Mouse (Mus musculus) mesoderm, embryonic 11.5 days (tissue): ENCODE data around the gene Ccdc62.
A peak's percentile ranks its signal among the peaks of the same experiment; 100 is the strongest.

Experiments used
- DNase-seq: peaks from one replicate; pipeline ENCODE4 v3.0.0-alpha.2; 2012; ENCODE audit warnings: low read depth, low spot score

Ccdc62 gene

DNA sequence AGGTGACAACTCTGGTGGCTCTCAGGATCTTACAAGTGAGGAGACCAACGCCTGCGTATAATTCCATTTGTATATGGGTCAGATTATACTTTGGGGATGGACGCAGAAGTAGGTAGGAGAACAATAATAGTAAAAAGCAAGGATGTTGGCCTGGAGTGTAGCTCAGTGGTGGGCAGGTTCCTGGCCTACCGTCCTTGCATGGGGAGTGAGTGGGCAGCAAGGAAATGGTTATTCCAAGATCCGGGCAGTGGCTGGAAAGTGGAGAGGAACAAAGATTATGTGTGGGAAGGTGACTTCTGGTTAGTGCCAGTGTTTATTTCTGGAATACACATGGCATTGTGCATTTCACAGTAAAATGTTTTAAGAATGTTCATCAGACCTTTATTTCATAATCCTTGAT, 5.5 kb downstream of the Ccdc62 start:
- DNase-seq, result no peak

DNA sequence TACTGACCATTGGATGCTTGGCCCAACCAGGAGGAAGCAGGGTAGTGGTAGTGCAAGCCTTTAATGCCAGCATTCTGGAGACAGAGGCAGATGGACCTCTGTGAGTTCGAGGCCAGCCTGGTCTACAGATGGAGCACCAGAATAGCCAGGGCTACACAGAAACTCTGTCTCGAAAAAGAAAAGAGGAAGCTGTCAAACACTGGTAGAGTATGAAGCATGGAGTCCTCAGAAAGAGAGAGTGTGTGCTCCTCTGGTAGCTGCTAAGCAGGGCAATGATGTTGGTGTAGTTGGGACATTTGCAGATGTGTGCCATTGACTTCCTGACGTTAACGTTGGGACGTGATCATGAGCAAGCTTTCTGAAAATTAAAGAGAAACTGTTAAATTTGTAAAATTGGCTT, 8.0 kb downstream of the Ccdc62 start:
- no peak for DNase-seq

DNA sequence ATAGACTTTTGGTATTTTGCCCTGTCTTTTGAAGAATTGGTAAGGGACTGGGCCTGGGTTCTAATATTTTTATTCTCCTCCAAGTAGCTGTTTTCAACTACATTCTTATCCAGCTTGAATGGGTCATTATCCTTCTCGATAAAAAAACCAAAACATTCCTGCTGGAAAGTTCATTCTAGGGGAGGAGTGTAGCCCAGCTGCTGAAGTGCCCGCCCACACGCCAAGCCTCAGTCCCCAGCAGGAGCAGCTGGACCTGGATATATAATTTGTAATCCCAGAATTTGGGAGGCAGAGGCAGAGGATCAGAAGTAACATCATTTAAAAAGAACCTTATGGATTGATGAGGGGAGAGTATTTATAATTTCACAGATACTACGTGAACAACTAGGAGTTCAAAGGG, 16.1 kb downstream of the Ccdc62 start:
- no peak for DNase-seq

DNA sequence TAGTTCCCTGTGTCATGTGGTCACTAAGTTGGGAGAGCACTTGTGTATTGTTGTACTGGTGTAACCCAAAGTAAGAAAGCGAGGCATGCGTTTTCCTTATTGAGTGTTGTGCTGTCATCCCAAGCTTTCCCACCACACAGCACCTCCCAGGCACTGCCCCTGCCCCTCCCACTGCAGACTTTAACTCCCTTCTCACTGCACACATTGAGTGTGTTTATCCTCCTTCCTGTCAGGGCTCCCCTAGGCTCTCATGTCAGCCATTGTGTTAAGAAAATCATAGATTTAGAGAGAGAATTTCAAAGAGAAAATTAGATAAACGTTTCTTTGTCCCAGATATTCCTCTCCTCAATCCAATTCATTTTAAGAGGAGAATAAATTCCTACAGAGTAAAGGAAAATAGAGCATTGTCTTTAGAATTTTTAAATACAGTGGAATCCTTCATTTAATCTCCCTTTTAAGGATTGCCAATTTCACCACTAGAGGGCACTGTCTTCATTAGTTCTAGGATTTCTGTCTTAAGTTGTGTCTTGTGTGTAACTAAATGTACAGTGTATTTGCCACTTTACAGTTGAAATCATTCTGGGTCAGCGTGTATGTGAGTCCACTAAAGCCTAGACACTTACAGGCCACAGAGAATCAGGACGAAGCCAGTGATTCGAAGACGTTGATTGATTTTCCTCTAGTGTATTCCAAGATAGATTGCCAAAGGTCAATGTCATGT, 16.7 kb downstream of the Ccdc62 start:
- peak; percentile 71 for DNase-seq

DNA sequence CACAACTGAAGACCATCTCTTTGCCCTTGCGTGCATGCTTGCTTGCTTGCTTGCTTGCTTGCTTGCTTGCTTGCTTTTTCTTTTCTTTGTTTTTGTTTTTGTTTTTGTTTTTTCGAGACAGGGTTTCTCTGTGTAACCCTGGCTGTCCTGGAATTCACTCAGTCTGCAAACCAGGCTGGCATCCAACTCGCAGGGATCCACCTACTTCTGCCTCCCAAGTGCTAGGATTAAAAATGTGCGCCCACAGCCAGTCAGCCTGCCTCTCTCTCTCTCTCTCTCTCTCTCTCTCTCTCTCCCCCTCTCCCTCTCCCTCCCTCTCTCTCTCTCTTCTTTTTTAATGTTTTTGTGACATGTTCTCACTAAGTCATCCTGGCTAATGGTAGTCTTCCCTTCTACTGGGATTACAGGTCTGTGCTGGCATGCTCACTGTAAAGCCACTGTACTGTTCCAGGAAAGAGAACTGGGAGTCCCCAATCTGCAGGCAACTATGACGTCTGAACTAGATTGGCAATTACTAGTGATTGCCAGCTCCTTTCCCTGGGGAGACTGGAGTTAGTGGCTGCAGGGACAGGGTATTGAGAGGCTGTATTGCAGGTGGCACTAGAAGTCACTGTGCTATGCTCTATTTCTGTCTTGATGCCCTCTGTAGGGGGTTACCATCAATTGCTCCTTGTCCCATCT, 22.0 kb downstream of the Ccdc62 start:
- no peak for DNase-seq

DNA sequence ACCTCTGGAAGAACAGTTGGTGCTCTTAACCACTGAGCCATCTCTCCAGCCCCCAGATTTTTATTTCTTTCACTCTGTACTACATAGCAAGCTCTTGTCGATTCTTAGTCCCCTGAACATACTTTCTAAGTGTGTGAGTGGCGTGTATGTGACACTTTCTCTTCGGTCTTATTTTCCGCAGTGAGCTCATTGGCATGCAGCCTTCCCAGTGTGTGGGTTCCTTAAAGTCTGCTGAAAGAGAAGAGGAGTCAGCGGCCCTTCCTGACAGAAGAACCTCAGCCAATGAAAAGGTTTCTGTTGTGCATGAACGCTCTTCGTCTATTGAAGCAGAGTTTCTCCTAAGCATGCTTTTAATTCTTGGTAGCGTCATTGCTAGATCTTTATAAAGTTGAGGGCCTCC, 26.7 kb downstream of the Ccdc62 start:
- no peak for DNase-seq

DNA sequence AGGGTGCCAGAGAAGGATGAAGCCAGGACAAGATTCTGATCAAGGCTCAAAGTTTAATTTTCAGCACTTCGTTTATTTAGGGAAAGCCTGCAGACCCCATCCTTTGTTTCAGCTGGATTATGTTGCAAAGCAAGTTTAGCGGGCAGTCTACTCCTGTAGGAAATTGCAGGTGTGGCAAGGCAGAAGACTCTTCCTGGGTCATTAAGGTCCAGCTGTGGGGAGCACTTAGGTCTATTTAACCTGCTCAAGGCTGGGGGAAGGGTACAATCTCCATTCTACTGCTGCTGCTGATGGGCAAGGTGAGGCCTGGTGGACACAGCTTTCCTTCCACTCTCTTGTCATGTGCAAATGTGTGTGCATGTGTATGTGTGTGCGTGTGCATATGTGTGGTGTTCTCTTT, 28.5 kb downstream of the Ccdc62 start:
- DNase-seq, result no peak

DNA sequence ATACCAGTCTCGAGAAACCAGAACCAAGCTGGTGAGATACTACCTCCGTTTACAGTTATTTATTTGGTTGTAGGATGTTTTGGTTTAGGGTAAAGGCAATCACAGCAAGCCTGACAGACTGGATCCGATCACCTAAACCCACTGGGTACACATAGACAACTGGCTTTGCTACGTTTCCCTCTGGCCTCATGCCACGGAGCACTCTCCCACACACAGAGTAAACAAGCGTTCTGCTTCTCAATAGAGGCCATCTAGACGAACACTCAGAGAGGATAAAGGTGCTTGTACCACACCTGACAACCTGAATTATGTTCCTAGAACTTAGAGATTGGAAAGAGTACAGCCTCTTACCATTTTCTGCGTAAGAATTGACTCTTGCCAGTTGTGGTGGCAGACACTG, 29.6 kb downstream of the Ccdc62 start:
- DNase-seq, result no peak

DNA sequence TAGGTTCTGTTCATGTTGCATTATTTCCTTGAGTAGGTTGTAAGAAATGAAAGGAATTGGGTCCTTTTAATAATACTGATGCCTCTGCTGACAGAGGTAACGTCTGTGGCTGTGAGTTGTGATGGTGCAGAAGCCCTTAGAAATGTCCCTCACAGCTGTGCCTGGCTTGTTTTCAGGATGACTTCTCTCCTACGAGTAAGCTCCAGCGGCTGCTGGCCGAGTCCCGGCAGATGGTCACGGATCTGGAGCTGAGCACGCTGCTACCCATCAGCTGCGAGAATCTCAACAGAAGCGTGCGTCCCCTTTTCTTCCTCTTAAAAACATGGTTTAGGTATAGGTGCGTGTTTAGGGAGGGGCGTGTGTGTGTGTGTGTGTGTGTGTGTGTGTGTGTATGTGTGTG, 30.6 kb downstream of the Ccdc62 start:
- no peak for DNase-seq

DNA sequence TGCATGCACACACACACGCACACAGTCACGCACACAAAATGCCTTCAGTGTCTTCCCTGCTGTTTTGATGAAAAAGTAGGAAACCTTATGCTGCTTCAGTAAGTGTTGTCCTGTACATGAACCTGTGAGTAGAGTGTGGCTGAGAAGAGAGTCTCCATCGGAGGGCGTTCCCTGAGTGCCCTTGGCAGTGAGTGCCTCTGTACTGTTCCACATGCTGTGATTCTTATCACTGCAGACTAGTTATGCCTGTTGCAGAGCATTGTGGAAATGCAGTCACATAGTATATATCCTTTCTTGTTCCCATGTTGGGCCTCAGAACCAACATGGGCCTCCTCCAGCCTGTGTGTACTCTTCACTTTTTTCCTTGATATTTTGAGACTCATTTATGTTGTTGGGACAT, 33.7 kb downstream of the Ccdc62 start:
- DNase-seq, result no peak

DNA sequence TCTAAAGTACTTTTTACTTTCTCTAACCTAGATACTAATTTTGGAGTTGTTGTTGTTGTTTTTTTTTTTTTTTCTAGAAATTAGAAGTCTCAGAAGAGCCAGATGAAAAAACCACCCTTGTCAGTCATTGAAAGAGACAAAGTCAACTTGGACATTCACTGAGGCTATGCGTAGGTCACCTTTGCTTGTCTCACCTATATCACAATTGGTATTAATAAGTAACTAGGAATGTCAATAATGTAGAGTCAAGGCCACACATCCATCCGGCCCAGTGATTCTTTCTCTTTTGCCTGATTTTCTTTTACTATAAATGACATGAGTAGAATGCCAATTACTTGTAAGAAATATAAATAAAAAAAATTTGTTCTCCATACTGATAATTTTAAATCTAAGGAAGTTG, 36.3 kb downstream of the Ccdc62 start:
- DNase-seq, result no peak

DNA sequence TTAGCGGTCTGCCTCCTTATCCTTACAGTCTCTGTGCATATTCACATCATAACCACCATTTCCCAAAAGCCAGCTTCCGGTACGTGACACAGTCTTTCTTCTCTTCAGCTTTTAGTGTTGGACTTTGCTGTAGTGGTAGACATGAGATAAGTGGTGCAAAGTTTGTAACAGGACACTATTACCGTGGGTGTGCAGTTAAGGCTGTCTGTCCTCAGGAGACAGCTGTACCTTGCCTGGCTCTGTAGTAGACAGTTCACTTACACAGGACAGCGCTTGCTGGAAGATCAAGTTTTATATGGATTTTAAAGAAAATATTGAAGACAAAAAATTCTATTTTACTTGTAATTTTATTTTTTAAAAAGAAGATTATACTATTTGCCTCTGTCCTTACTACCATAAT, 38.0 kb downstream of the Ccdc62 start:
- DNase-seq, result no peak

DNA sequence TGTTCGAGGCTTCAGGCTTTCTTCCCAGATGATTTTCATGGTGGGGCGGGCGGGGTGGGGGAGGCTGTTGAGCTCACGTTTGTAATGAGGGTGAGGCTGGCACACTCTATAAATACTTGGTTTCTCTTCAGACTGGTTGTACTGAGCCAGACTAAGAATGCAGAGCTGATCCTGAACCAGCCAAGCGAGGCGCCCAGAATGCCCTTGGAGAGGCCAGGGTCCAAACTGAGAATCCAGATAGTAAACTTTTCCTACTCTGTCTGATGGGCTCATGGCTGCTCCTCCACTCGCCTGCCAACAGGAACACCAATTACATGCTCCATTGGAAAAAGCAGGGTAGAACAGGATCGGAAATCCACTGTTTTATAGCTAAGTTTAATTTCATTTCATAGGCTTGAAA, 38.7 kb downstream of the Ccdc62 start:
- DNase-seq, result no peak

DNA sequence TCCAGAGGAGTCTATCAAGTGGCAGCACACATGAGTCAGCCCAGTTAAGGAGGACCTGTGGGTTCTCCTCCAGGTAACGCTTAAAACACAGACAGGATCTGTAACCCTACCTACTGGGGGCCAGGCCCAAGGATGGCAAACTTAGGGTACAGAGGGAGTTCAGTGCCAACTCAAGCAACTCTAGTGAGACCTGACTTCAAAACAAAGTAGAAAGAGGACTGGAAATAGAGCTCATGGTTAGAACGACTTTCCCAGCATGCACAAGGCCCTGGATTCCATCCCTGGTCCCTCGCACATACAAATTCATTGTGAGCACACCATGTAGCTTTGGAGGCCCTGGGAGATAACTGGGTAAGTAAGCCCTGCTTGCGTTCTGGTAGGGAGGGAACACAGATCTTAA, 40.1 kb downstream of the Ccdc62 start:
- no peak for DNase-seq

DNA sequence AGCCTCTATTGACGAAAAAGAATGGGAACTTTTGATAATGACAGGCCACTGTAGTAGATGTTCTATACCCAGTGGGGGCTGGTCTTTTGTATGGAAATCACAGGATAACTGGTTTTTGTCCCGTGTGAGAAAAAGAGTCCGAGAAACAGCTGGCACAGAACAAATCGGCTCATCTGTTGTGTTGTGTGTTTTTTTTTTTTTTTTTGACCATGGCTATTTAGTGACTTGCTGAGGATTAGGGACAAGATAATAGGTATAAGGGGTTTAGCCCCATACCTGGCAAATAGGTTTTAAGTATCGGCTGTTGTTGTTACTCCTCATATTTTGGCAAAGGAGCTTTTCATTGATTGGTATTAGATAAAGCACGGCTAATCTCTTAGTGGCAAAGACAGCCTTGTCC, 42.0 kb downstream of the Ccdc62 start:
- no peak for DNase-seq

DNA sequence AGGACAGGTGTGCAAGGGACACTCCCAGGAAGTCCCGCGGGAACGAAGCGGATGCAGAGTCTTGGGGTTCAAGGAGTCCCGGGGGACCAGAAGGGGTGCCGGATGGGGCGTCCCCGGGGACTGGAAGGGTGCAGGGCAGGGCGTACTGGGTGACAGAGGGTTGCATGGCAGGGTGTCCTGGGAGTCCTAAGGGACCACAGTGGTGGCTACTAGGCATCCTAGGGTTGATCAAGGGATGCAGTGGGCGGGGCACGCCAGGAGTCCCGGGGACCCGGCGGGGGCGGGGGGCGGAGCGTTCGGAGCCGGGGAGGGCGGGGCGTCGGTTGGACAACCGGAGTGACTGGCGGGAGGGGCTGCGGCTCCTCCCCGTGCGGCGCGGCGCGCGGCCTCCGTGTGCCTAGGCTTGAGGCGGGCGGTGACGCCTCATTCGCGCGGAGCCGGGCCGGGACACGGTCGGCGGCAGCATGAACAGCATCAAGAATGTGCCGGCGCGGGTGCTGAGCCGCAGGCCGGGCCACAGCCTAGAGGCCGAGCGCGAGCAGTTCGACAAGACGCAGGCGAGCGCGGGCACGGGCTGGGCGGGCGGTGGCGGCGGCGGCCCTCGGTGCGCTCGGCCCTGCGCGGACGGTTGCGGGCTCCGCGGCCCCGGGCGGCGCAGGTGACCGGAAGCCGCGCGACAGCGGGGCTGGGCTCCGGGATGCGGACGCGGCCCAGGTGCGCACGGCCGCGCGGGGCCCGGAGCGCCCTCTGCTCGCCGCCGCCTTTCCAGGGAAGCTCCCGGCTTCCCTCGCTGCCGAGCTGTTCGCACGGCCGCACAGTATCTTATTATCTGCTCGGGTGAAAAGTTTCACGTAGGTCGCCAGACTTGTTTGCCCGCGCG, 43.1 kb downstream of the Ccdc62 start, which contains the start of gene Hip1r:
TSS of gene Hip1r (plus strand) at position 330 of the 880 bp plus-strand sequence.
- DNase-seq, result peak; percentile 54

DNA sequence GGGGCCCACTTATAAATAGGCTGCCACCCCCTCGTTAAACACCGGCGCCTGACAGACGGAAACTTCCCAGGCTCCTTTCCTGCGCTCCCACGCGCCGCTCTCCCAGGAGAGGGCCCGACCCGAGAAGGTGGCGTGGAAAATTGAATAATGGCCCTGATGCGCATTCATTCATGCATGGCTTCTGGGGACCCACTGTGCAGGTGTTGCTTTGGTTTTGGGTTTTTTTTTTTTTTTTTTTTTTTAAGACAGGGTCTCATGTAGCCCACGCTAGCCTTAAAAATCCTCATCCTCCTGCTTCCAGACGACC, 43.7 kb downstream of the Ccdc62 start:
- no peak for DNase-seq

DNA sequence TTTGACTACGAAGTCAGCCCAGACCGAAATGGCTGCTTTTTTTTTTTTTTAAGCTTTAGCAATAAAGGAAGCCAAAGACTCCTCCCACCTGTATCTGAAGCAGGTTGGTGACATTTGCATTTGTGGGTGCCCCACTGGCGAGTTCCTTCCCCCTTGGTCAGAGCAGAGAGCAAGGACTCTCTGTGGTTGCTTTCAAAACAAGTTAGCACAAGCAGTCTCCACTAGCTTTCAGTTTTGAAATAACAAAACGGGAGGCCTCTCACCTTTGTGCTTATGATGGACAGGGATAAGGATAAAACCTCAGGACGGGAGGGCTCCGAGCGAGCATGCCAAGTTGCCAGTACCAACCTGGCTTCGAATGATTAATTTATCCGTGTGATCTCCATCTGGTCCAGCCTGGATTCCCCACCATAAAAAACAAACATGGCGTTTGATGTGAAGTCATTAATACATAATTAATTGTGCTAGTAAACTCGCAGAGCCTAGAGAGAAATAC, 44.2 kb downstream of the Ccdc62 start:
- no peak for DNase-seq

DNA sequence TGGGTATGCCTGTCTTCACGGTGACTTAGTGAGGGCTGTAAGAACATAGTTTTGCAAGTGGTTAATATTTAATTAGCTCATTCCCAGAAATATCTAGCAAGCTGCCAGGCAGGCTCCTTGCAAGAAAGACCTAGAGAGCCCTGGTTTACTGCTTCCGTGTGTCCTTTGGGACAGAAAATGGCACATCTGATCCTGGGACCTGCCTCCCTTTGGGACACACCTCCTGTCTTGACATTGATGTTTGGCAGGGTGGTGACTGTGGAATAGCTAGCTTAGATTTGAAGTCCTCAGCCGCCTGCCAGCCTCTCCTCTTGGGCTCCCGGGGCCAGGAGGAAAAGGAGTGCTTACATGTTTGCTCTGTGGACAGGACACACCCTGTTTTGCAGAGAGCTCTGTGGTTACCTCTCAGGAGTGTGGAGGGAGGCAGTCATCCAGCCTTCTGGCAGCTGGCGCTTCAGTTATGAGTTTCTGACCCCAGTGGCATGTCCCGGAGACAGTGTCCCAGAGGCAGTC, 45.2 kb downstream of the Ccdc62 start:
- no peak for DNase-seq

DNA sequence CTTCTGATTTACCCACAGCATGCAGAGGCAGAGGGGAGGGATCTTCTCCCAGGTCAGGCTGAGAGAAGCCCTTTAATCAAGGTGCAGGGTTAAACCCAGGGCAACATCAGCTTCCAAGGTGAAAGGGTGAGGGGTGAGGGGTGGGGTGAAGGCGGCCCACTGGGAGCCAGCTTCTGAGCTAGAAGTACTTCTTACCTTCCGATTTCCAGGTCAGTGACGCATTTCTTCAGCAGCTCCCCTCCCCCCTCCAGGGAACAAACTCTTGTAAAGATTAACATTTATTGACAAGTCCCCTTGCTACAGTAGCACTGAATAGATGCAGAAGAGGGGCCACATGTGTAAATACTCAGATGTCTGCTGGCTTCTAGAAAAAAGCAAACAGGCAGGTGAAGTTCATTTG, 46.8 kb downstream of the Ccdc62 start:
- DNase-seq, result no peak

DNA sequence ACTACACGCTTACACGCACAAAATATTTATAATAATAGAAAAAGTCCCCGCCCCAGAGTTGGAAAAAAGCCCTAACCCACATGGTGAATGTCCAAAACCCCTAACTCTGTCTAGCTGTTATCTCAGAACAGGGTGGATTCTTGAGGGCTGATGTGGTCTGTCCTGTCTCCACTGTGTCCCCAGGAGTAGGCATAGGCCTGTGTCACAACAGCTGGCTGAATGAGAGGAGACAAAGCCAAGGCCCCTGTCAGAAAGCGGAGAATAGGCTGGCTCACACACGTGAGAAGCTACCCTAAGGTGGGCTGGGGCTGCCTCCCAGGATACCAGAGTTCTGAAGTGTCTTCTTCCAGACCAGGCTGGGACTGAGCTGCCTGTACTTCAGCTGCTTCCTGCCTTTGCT, 47.7 kb downstream of the Ccdc62 start:
- no peak for DNase-seq

DNA sequence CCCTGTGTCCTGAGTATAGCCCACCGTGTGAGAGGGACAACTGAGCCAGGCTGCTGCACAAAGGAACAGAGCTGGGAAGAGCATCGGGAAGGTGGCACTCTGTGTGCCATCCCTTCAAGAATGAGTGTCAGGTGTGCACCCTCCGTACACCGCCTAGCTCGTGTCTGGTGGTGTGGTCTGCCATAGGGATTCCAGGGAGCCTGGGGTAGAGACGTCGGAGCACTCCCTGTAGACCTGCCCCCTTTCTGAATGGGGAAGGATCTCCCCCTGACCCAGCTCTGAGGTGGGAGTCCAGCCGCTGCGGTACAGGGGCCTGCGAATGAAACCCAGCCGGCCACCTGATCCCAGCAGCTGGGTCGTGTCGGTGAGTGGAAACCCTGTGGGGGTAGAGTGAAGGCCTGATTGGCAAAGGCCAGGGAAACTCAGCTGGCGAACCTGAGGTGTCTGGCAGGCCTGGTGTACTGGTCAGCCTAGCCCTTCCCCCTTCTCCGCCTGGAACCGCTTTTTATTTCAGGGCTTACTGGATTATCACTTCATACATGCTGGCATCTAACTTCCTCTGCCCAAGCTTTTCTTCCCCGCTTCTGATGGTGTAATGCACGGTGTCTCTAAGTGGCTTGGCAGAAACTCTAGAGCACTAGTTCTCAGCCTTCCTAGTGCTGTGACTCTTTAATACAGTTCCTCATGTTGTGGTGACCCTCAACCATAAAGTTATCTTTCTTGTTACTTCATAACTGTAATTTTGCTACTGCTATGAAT, 48.9 kb downstream of the Ccdc62 start:
- DNase-seq, result no peak
